Mouse (Mus musculus) R1 (cell line): Measurements from ENCODE around the gene Gm20518.

Source experiments
- DNase-seq: peaks from one replicate; pipeline ENCODE4 v3.0.0-alpha.2; 2018; ENCODE audit warnings: low read depth, low spot score

The Gm20518 gene

GRCm38 (mm10) chr16:17896091-17896490 is 4.6 kb upstream of the Gm20518 start:
- no peak for DNase-seq

- no peak for DNase-seq
Observed at GRCm38 (mm10) chr16:17893923-17894322, 2.5 kb upstream of the Gm20518 start, which contains the start of gene Tssk1. TSS of gene Tssk1 (plus strand) at chr16:17894223.

- DNase-seq: no peak
Observed at GRCm38 (mm10) chr16:17892606-17893005, 1.1 kb upstream of the Gm20518 start.

- peak; percentile 61 for DNase-seq
Observed at GRCm38 (mm10) chr16:17890917-17891566, 429 bp downstream of the Gm20518 start.

- no peak for DNase-seq
Observed at GRCm38 (mm10) chr16:17890342-17890727, 1.1 kb downstream of the Gm20518 start.

GRCm38 (mm10) chr16:17889689-17890341 is 1.7 kb downstream of the Gm20518 start:
- DNase-seq: no peak

- peak; percentile 57 for DNase-seq
Observed at GRCm38 (mm10) chr16:17884116-17884515, 7.4 kb downstream of the Gm20518 start.

GRCm38 (mm10) chr16:17882196-17882595 is 9.3 kb downstream of the Gm20518 start:
- no peak for DNase-seq

- DNase-seq: no peak
Observed at GRCm38 (mm10) chr16:17879571-17879970, 11.9 kb downstream of the Gm20518 start.

- DNase-seq: no peak
Observed at GRCm38 (mm10) chr16:17876096-17876495, 15.4 kb downstream of the Gm20518 start.

GRCm38 (mm10) chr16:17875174-17875573 is 16.3 kb downstream of the Gm20518 start:
- DNase-seq: no peak

- no peak for DNase-seq
Observed at GRCm38 (mm10) chr16:17872995-17873394, 18.5 kb downstream of the Gm20518 start.

GRCm38 (mm10) chr16:17871248-17871647 is 20.2 kb downstream of the Gm20518 start:
- no peak for DNase-seq

GRCm38 (mm10) chr16:17865770-17866169 is 25.7 kb downstream of the Gm20518 start:
- DNase-seq: peak; percentile 70

GRCm38 (mm10) chr16:17865293-17865692 is 26.2 kb downstream of the Gm20518 start:
- no peak for DNase-seq

GRCm38 (mm10) chr16:17858592-17858991 is 32.9 kb downstream of the Gm20518 start:
- peak; percentile 48 for DNase-seq

GRCm38 (mm10) chr16:17857157-17857556 is 34.3 kb downstream of the Gm20518 start:
- no peak for DNase-seq

GRCm38 (mm10) chr16:17853263-17853662 is 38.2 kb downstream of the Gm20518 start:
- no peak for DNase-seq

GRCm38 (mm10) chr16:17851860-17852259 is 39.6 kb downstream of the Gm20518 start:
- DNase-seq: no peak

- no peak for DNase-seq
Observed at GRCm38 (mm10) chr16:17851331-17851730, 40.1 kb downstream of the Gm20518 start.

- no peak for DNase-seq
Observed at GRCm38 (mm10) chr16:17849486-17849885, 42.0 kb downstream of the Gm20518 start.

GRCm38 (mm10) chr16:17848928-17849327 is 42.5 kb downstream of the Gm20518 start:
- peak; percentile 58 for DNase-seq

GRCm38 (mm10) chr16:17848431-17848830 is 43.0 kb downstream of the Gm20518 start:
- no peak for DNase-seq
